Mouse (Mus musculus) spleen, adult 18-20 months (tissue): Measurements from ENCODE around the gene Slc17a7.
"Not testable (repeated sequence)": the region's sequence is repeated elsewhere in the genome, so short reads cannot be mapped to it uniquely, and the experiment has no call there.

Experiments used
- DNase-seq, 2 experiments: peaks; one replicate each; pipeline ENCODE4 v3.0.0; 2022; ENCODE audit warnings: mixed read lengths in 2 of 2

Gene Slc17a7

DNA sequence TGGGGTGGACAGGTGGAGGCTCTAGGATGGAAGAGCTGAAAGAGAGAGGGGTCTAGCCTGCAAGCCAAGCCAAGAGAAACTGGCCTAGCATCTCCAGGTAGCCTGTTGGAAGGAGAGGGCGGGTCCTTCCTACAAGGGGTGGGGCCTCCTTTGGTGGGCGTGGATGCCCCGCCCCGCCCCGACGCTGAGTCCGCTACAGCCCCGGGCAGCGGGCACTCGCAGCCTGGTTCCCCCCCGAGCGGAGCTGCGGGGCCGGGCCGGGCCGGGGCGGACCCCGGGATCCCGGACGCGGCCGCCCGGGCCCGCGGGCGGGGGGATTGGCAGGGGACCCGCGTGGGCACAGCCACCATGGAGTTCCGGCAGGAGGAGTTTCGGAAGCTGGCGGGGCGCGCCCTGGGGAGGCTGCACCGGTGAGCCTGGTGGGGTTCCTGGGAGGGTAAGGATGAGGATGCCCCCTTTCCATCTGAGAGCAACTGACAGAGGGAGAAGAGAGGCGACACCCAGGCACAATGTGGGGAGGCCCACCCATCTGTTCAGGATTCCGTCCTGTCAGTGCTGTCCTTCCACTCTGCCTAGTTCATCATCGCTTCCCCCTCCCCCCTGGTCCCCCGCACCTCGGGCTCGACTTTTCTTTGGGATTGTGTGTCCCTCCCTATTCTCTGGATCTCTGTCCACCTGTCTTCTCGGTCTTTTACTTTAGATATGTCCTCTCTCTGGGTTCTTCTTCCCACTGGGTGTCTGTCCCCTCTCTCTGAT is at the start of gene Slc17a7:
Gene Slc17a7 (plus strand): TSS at position 215 of the 756 bp plus-strand sequence.
- DNase-seq, result peak in 1 of 2 experiments; percentile 32

DNA sequence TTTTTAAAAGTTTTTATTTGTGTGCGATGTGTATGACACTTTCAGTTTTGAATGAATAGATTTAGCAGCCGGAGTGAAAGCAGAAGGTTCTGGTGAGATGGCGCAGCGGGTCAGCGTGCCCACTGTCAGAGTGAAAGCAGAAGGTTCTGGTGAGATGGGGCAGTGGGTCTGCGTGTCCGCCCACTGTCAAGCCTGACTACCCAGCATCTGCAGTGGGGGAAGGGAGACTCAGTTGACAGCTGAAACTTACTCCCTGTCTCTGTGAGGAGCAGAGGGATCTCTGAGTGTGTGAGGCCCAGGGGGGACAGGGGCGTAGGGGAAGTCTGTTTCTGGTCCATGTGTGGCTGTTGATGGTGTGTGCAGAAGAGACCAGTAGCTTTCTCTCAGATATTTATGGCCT is 46.2 kb upstream of the Slc17a7 start:
- DNase-seq, result peak in 1 of 2 experiments; percentile 45

- DNase-seq, result no peak
Measured at GRCm38 (mm10) chr7:45118336-45118735, 45.4 kb upstream of the Slc17a7 start.

DNA sequence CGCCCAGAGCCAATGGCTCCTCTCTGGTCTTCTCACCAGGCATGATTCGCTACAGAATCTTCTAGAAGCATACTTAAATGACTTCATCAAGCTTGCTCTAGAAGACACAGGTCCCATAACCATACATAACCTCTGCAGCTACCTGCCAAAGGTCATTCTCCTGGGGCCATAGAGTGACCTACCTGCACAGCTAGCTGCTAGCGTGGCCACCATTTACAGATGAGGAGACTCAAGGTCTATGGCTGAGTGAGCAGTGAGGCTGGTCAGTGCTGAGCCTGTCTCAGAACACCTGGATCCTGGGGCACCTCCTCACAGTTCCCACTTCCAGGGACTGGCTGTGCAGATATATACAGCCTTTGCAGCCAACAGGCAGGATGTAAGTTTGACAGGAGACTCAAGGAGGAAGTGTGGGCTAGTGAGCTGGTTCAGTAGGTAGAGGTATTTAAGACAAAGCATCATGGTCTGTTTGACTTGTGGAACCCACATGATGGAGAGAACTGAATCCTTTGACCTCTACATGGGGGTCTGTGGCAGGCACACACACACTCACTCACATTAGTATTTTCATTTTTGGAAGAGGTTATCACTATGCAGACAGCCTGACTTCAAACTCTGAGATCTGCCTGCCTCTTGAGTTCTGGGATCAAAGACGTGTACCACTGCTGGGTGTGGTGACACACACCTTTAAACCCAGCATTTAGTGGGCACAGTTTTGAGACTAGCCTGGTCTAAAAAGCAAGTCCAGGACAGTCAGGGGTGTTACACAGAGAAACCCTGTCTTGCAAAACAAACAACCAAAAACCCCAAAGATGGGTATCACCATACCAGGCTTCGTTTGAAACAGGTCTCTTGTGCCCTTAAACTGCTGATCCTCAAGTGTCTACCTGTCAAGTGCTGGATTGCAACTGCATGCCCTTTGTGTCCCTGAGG is 43.7 kb upstream of the Slc17a7 start:
- DNase-seq, result no peak

- peak; percentile 79 to 88 for DNase-seq
Measured at GRCm38 (mm10) chr7:45121404-45121803, 42.3 kb upstream of the Slc17a7 start.

- no peak for DNase-seq
Measured at GRCm38 (mm10) chr7:45121966-45122365, 41.8 kb upstream of the Slc17a7 start.

GRCm38 (mm10) chr7:45122561-45123185 is 41.1 kb upstream of the Slc17a7 start:
- DNase-seq, result no peak

GRCm38 (mm10) chr7:45123186-45123570 is 40.6 kb upstream of the Slc17a7 start:
- DNase-seq, result peak; percentile 52 to 62

- DNase-seq, result peak; percentile 96 to 98
Measured at GRCm38 (mm10) chr7:45124224-45125143, 39.3 kb upstream of the Slc17a7 start, which contains the start of gene Rps11. Gene Rps11, minus strand, starts transcription at chr7:45124439.

DNA sequence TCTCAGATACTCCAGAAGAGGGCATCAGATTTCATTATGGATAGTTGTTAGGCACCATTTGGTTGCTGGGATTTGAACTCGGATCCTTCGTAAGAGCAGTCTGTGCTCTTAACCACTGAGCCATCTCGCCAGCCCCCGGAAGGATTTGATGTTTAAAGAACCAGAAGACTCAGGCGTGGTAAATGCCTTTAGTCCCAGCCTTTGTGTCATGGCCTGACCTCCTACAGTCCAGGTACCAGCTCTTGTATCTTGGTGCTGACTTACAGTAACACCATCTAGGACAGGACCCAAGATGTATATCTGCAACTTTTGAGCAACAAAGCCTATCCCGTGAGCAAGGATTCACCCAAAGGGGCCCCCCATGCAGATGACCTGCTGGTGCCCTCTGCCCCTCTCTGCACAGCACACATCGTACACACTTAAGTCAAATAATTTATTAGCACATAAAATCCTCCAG is 38.6 kb upstream of the Slc17a7 start:
- DNase-seq, result no peak

DNA sequence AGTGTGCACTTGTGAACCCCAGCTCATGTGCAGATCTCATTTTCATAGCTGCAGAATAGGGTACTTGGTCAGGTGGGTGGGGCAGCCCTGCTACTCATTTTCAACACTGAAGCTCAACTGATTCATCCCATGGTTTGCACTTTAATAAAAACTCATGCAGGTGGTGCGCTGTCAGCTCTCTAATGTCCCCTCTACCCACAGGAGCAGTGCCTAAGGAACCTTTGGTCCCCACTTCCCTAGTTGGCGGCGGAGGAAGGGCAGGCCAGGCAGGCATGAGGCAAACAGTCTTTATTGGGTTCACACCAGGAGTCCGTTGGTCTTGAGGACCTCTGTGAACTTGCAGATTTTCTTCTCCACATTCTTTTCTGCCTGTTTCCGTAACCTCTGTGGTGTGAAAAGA is 38.1 kb upstream of the Slc17a7 start:
- not testable (repeated sequence) for DNase-seq

DNA sequence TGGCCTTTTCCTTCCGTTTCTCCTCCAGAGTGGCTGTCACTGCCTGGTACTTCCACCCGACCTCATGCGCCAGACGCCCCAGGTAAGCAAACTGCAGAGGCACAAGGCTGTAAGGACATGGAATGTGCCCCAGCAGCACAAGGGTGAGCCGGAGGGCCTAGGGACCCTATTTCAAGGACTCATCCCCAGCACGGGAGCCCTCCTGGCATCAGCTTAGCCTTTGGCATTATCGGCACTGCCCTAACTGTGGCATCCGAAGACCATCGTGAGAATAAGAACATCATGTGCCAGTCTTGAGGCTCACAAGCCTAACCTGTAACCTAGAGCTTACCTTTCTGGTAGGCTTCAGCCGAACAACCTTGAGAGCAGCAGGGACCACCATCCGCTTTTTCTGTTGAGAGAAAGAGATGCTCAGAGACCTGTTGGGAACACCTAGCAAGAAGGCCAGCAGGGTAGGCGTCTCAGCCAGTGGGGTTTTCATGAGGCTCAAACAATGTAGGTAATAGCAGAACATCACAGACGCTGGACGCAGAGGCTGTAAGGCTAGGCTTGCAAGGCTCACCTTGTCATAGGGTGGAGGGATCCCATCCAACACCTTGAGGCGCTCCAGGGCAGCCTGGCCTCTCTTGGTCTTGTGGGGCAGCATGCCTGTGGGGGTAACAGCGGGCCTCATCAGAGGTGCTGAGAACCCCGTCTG is 37.5 kb upstream of the Slc17a7 start:
- no peak for DNase-seq

- DNase-seq, result no peak
Measured at GRCm38 (mm10) chr7:45126844-45127699, 36.7 kb upstream of the Slc17a7 start.

DNA sequence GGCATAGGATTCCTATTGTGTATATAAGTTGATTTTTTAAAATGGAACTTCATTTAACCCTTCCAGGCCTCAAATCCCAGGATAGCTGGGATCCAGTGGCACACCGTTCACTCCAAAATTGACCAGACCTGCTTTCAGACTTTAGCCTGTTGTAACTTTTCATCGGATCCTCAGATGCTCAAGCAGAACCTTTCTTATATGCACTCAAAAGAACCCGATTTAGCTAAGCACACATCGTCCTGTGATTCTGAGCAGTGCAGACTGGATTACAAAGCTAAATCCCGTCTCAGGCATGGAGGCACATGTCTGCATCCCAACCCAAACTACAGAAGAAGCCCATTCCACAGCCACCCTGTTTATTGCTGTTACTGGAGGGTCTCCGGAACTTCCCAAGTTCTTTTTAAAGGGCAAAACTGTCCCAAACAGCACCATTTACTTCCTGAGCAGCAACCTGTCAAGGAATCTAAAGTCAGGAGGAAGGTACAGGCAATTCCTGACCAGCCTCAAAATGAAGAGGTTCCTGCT is 36.0 kb upstream of the Slc17a7 start:
- no peak for DNase-seq

DNA sequence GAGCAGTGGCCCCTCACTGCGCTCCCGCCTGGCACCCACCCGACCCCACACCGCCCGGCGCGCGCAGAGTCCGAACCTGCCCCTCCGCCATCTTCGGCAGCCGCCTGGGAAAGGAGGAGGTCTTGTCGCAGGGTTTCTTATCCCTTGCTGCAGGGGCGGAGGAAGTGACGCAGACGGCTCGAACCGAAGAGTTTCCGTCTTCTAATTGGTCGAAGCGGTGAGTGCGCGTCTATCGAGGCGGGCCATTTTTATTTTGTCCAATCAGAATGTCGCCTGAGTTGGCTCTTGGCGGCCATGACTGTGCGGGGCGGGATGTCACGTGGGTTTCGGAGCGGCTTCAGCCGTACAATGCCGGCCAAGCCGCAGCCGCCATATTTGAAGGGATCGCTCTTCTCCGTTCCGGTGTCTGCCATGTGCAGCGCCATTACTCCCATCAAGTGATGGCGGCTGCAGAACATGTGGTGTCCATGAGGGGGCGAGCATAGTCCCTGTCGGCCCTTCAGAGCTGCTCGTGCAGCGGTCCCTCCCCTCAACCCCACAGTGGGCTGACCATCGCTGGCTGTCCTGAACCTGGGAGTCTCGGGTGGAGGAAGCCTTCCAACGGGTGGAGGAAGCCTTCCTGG is 35.0 kb upstream of the Slc17a7 start, which contains the start of gene Rpl13a:
Gene Rpl13a (minus strand): TSS at position 138 of the 623 bp plus-strand sequence.
- DNase-seq, result peak; percentile 95 to 97

GRCm38 (mm10) chr7:45129318-45129717 is 34.4 kb upstream of the Slc17a7 start:
- DNase-seq, result no peak

DNA sequence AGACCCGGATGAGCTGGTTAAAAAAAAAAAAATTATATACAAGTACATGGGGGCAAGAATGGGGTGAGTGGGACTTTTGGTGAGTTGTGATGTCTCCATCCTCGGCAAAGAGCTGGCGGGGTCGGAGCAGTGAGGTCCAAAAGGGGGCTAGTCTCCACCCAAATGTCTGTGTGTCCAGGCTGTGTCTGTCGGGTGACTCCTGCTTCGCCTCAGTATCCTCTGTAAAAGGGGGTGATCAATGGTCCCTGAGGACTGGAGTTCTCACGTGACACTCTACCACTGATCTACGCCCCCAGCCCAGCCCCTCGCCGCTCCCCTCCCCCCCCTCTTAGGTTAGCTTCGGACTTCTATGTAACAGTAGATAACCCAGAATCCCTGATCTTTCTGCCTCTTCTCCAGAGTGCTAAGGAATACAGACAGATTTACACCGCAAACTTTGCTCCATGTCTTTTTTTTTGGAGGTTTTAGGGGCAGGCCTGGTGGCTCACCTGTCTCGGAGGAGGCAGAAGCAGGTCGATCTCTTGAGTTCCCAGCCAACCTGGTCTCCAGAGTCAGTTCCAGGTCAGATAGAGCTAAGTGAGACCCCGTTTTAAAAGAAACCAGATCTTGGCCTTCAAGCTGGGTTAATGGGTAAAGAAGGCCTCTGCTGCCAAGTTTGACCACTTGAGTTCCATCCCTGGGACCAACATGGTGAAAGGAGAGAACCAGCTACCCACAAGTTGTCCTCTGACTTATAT is 33.8 kb upstream of the Slc17a7 start:
- no peak for DNase-seq

GRCm38 (mm10) chr7:45131850-45132249 is 31.9 kb upstream of the Slc17a7 start:
- no peak for DNase-seq
